ENCODE assay signal across 27 mouse cellular contexts in genomic region chr6:72840867-72841780, GRCm38 (mm10).
"Had no signal": no experiment of that assay in that cellular context is flagged by ENCODE, and none has a peak within 500 bp of the region (broad histone marks: within the 10 kb centered on the region; RNA-seq: fewer than 3 reads in every experiment).

No protein-coding gene starts in this region.

- H3K4me1 ChIP-seq: hindbrain, embryonic 10.5 days; hindbrain, embryonic 12.5 days; kidney, embryonic 15.5 days; limb, embryonic 13.5 days; limb, embryonic 15.5 days; liver, embryonic 12.5 days had no signal

- H3K9me3 ChIP-seq: heart, embryonic 10.5 days; heart, embryonic 12.5 days; hindbrain, embryonic 10.5 days; hindbrain, embryonic 12.5 days; kidney, embryonic 15.5 days; limb, embryonic 13.5 days; limb, embryonic 15.5 days; liver, embryonic 12.5 days had no signal

- DNase-seq: gastrocnemius, postnatal 14 days; gastrocnemius, postnatal 36 days; heart, adult 11 months; heart, adult 2 months; heart, postnatal 10 days; heart, postnatal 4 days; kidney, adult 11 months; kidney, adult 2 months; kidney, adult 9 months; kidney, postnatal 14 days; kidney, postnatal 36 days; layer of hippocampus, adult 9-11 months; layer of hippocampus, postnatal 36 days; left cerebral cortex, postnatal 4 days had no signal

- ATAC-seq: hindbrain, embryonic 16.5 days; intestine, embryonic 16.5 days; liver, embryonic 12.5 days had no signal

- H3K27ac ChIP-seq: heart, adult 2 months; heart, embryonic 10.5 days; hindbrain, embryonic 10.5 days; hindbrain, embryonic 12.5 days; hindbrain, embryonic 14.5 days; kidney, embryonic 15.5 days; kidney, postnatal 0 days; limb, embryonic 13.5 days; limb, embryonic 15.5 days; liver, embryonic 12.5 days; liver, embryonic 14.5 days had no signal

- H3K9ac ChIP-seq: heart, embryonic 12.5 days; hindbrain, embryonic 12.5 days; hindbrain, embryonic 14.5 days; kidney, embryonic 15.5 days; limb, embryonic 13.5 days; limb, embryonic 15.5 days; liver, embryonic 12.5 days; liver, embryonic 14.5 days had no signal

- H3K4me2 ChIP-seq: heart, embryonic 12.5 days; hindbrain, embryonic 12.5 days; hindbrain, embryonic 14.5 days; kidney, embryonic 15.5 days; limb, embryonic 13.5 days; limb, embryonic 15.5 days; liver, embryonic 12.5 days had no signal

- H3K27me3 ChIP-seq: heart, embryonic 12.5 days; hindbrain, embryonic 12.5 days; kidney, embryonic 15.5 days; limb, embryonic 13.5 days; limb, embryonic 15.5 days; liver, embryonic 12.5 days had no signal

- H3K4me3 ChIP-seq: heart, adult 2 months; heart, embryonic 10.5 days; heart, embryonic 12.5 days; hindbrain, embryonic 10.5 days; hindbrain, embryonic 12.5 days; kidney, embryonic 15.5 days; limb, embryonic 13.5 days; limb, embryonic 15.5 days; liver, embryonic 12.5 days had no signal
